Mouse (Mus musculus) 3T3-L1 (cell line): ENCODE results near the gene Vmn1r192.
"Not testable (repeated sequence)": the region's sequence is repeated elsewhere in the genome, so short reads cannot be mapped to it uniquely, and the experiment has no call there.

Source experiments
- DNase-seq: peaks from one replicate; pipeline ENCODE4 v3.0.0-alpha.2; 2015; ENCODE audit warnings: low read depth, low spot score

Gene Vmn1r192

DNA sequence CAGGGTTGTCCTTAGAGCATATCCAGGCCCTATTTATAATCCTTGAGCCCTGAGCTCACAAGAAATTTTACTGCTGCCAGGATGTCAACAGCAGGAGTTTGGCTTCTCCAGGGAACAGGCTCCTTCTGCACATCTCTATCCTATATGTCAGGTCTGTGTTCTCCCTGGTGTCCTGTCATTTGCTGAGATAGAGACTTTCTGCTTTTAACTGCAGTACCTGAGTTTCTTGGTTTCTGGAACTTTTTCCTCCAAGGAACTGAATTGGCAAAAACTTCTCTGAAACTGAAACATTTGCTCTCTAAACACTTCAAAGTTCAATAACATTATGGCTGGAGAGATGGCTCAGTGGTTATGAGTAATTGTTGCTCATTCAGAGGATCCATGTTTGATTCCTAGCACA lies at the start of gene Vmn1r192:
TSS of gene Vmn1r192 (minus strand) at position 101 of the 400 bp plus-strand sequence.
- no peak for DNase-seq

DNA sequence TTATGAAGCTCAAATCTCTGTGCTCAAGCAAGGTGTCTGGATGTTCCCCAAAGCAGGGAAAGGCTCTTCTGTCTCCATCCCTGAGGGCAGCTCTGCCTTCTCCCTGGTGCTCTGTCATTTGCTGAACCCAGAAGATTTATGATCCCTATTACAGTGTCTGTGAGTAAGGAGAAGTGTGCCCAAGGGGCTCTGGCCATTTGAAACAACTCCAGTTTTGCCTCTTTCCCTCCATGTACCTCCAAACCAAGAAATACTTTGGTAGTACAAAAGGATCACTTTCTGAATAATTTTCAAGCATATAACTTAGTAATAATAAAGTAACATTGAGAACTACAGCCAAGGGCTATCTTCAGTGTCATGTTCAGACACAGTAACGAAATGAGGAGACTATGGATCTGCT lies 32.1 kb upstream of the Vmn1r192 start, which contains the start of gene Vmn1r193:
TSS of gene Vmn1r193 (minus strand) at position 101 of the 400 bp plus-strand sequence.
- not testable (repeated sequence) for DNase-seq

DNA sequence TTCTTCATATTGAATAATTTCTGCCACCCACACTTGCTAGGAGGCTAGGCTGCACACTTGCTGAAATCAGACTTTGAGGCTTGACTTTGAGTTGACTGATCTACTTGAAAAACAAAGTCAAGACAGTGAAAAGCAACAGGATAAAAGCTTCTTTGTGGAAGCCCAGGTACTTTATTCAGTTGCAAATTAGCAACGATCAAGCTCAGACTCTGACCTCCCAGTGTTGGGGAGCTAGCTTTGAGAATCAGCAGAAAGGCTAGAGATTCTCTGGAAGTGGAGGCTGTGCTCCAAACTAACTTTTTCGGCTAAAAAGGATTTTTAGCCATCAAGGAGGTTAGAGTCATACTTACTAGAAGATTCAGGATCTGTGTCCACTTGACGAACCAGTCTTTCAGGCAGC lies 1.8 kb upstream of the Vmn1r192 start:
- not testable (repeated sequence) for DNase-seq

DNA sequence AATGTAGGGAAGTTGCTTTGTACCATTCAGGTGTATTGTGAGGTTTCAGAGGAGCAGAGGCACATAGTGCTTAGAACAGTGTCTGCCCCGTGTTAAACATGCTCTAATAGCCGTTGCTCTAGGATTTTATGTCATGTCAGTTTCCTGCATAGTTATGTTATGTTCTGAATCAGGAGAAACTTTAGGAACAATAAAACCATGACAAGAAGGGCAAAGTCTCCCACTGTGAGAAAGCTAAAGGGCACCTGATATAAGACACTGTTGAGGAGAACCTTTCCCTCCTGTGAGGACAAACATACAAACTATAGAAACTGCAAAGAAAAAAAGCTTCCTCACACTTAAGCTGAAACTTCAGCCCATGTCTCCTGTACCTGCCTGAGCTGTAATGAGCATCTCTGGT lies 556 bp downstream of the Vmn1r192 start:
- no peak for DNase-seq

DNA sequence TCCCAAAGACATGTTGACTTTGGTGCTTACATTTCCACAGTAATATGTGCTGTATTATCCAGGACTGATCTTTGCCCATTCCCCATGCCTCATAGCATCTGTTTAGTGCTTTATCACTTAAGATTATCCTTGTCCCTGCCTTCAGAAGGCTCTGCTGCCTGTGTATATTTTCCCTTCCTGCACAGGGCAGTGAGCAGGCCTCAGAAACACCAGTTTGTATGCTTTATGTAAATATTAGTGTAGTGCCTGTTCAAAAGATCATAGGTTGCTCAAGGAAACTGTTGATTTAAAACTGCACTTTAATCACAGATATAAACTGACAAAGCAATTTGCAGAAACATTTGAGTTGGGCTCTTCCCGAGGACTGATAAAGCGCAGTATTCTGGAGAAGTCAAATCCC lies 1.6 kb downstream of the Vmn1r192 start:
- no peak for DNase-seq

DNA sequence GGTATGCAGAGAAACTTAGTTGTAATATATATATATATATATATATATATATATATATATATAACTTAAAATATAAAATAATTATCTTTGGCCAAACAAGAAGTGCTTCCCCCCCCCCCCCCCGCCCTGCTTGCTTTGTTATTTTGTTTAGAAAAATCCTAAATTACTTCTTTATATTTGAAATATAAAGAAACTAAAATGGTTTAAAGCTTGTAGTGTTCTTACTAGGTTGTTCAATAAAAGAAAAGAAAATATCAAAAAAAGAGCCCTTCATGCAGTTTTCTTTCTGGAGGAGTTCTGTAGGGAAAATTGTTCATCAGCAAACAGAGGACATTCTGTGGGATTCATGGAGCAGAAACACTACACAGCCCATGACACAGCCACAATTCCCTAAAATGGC lies 7.1 kb downstream of the Vmn1r192 start, which contains the start of gene Vmn1r191:
TSS of gene Vmn1r191 (minus strand) at position 101 of the 400 bp plus-strand sequence.
- no peak for DNase-seq

DNA sequence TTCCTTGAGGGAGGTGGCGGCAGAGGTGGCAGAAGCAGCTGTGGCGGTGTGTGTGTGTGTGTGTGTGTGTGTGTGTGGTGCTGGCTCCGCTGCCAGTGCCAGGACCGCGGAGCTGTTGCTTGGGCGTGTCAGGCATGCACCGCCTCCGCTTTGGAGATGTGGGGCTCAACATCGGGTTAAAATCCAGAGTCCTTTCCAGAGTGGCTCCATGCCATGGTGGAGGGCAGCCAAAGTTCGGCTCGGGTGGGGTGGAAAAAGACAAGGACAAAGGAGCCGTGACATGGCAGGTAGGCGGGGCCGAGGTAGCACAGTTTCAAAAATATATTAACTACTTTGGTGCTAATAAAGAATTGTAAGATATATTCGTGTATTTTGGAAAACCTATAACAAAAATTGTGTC lies 22.5 kb downstream of the Vmn1r192 start:
- no peak for DNase-seq

DNA sequence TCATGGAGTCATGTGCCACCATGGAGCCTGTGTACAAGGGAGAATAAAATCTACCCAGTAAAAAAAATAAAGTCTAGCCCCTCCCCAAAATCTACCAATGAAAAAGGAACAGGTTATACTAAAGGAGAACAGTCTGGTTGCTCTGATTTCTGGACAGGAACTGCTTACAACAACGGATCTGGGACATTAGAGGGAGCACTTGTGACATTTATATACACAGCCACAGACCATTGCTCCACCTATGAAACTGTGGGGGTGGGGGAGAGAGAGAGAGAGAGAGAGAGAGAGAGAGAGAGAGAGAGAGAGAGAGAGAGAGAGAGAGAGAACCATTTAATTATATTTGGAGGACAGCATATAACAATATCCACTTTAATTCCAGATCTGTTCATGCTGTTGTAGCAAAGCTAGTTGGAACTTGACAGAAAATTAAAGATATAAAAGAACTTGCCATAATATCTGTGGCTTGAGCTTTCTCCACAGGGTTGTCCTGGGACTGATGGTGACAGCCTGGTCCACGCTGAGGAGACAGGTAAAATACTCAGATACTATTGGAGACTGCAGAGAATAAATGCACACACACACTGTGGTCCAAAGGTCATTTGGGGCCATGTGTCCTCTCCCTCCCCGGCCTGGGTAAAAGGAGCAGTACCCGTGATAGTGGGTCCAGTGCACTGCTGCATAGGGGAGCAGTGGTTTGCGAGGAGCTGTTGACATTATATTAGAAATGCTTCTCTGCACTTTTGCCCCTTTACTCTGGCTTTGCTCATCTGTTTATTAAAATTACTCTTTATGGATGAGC lies 54.2 kb downstream of the Vmn1r192 start:
- DNase-seq = not testable (repeated sequence)
